Mouse (Mus musculus) kidney, embryonic 14.5 days (tissue): Measurements from ENCODE around the gene Dnajc7. TPM values are rescaled to one million over a fixed set of nuclear protein-coding genes. Genes with fewer than 3 reads are reported as not detected.

ENCODE experiments used
- ATAC-seq: fragments of 200-750 bp; cut with Nextera tagmentation; 2 replicates; pipeline ENCODE4 v1.8.0; 2017; ENCODE audit warnings: moderate number of reproducible peaks, mild to moderate bottlenecking, moderate TSS enrichment, moderate library complexity; ENCODE audit not compliant: low FRiP score, low TSS enrichment
- H3K27ac ChIP-seq: fragments of 300-500 bp; sonication (generic); 2 replicates; pipeline ENCODE4 v1.5.1; 2014; ENCODE audit warnings: low read depth, mild to moderate bottlenecking, low read length, moderate library complexity, mixed read lengths
- H3K27me3 ChIP-seq: fragments of 300-500 bp; sonication (generic); 2 replicates; pipeline ENCODE4 v1.6.1; 2014; ENCODE audit warnings: mild to moderate bottlenecking, low read length; ENCODE audit not compliant: control insufficient read depth, insufficient read depth
- H3K36me3 ChIP-seq: fragments of 300-500 bp; sonication (generic); 2 replicates; pipeline ENCODE4 v1.6.1; 2014; ENCODE audit warnings: low read length, mixed read lengths; ENCODE audit not compliant: control insufficient read depth, insufficient read depth
- H3K4me1 ChIP-seq: fragments of 300-500 bp; sonication (generic); 2 replicates; pipeline ENCODE4 v1.6.1; 2014; ENCODE audit warnings: low read length, mixed read lengths; ENCODE audit not compliant: control insufficient read depth, insufficient read depth
- H3K4me2 ChIP-seq: fragments of 300-500 bp; sonication (generic); replicated peaks from 2 replicates; pipeline ENCODE4 v1.6.1; 2014; ENCODE audit warnings: low read depth, mild to moderate bottlenecking, low read length
- H3K4me3 ChIP-seq: fragments of 300-500 bp; sonication (generic); 2 replicates; pipeline ENCODE4 v1.5.1; 2014; ENCODE audit warnings: mild to moderate bottlenecking, low read length
- H3K9ac ChIP-seq: fragments of 300-500 bp; sonication (generic); 2 replicates; pipeline ENCODE4 v1.6.1; 2014; ENCODE audit warnings: low read depth, mild to moderate bottlenecking, low read length, moderate library complexity
- H3K9me3 ChIP-seq: fragments of 300-500 bp; sonication (generic); 2 replicates; pipeline ENCODE4 v1.6.1; 2016; ENCODE audit warnings: low read length; ENCODE audit not compliant: control insufficient read depth
- WGBS: fragments of 180-500 bp; shearing (Covaris S2); extraction: QIAGEN DNeasy Blood & Tissue Kit; methylation state at CpG from one replicate; pipeline ENCODE4 v1.1.7; 2014; 5-methylcytosine and 5-hydroxymethylcytosine counted together
- polyA plus RNA-seq: library from polyadenylated mRNA; unstranded; fragments of >200 nt; fragmentation: Nextera tagmentation; extraction: Ambion mirVana; gene quantifications from 2 replicates; pipeline ENCODE4 v1.2.1, GENCODE M21; 2014

The Dnajc7 gene
- polyA plus RNA-seq, 1 experiment from 2014 or later, result 86.2 TPM

GRCm38 (mm10) chr11:100609355-100609996, 10.5 kb downstream of the Dnajc7 start:
- H3K9ac ChIP-seq, result no peak overlapping the region
- H3K4me2 ChIP-seq, result no peak overlapping the region
- peak overlapping the region; percentile 42; the same call in 1 of the 2 replicates for H3K27ac ChIP-seq
- WGBS, result 84% methylated on average over 5 of the region's 5 CpGs
- ATAC-seq, result no peak
- peaks cover 17% of the 10 kb centered on the region for H3K36me3 ChIP-seq
- no peak overlapping the region for H3K4me3 ChIP-seq
- H3K4me1 ChIP-seq, result no peaks in the 10 kb centered on the region; the same call in 1 of the 2 replicates
- no peaks in the 10 kb centered on the region for H3K9me3 ChIP-seq
- H3K27me3 ChIP-seq, result no peaks in the 10 kb centered on the region

- H3K36me3 ChIP-seq, result peaks cover 17% of the 10 kb centered on the region
- WGBS, result 78% methylated on average over 4 of the region's 4 CpGs
- ATAC-seq, result no peak
- H3K27ac ChIP-seq, result no peak overlapping the region
- H3K4me3 ChIP-seq, result no peak overlapping the region
- H3K9ac ChIP-seq, result no peak overlapping the region
- no peaks in the 10 kb centered on the region for H3K27me3 ChIP-seq
- H3K4me2 ChIP-seq, result no peak overlapping the region
- no peaks in the 10 kb centered on the region for H3K9me3 ChIP-seq
- no peaks in the 10 kb centered on the region; the same call in 1 of the 2 replicates for H3K4me1 ChIP-seq
Observed at GRCm38 (mm10) chr11:100608796-100609195, 11.2 kb downstream of the Dnajc7 start.

- no peaks in the 10 kb centered on the region; the same call in 1 of the 2 replicates for H3K4me1 ChIP-seq
- H3K27me3 ChIP-seq, result no peaks in the 10 kb centered on the region
- peaks cover 16% of the 10 kb centered on the region for H3K36me3 ChIP-seq
- no peak overlapping the region for H3K27ac ChIP-seq
- H3K4me3 ChIP-seq, result no peak overlapping the region
- 93% methylated on average over 6 of the region's 6 CpGs for WGBS
- H3K9me3 ChIP-seq, result no peaks in the 10 kb centered on the region
- H3K4me2 ChIP-seq, result no peak overlapping the region
- no peak for ATAC-seq
- no peak overlapping the region for H3K9ac ChIP-seq
Observed at GRCm38 (mm10) chr11:100607121-100607520, 12.8 kb downstream of the Dnajc7 start.

GRCm38 (mm10) chr11:100605451-100605850, 14.5 kb downstream of the Dnajc7 start:
- no peak overlapping the region for H3K4me3 ChIP-seq
- H3K9ac ChIP-seq, result no peak overlapping the region
- no peaks in the 10 kb centered on the region for H3K9me3 ChIP-seq
- H3K36me3 ChIP-seq, result peaks cover 22% of the 10 kb centered on the region
- 87% methylated on average over 10 of the region's 10 CpGs for WGBS
- no peak overlapping the region for H3K4me2 ChIP-seq
- no peaks in the 10 kb centered on the region for H3K27me3 ChIP-seq
- H3K27ac ChIP-seq, result no peak overlapping the region
- no peak for ATAC-seq
- H3K4me1 ChIP-seq, result no peaks in the 10 kb centered on the region; the same call in 1 of the 2 replicates

GRCm38 (mm10) chr11:100604321-100605005, 15.5 kb downstream of the Dnajc7 start:
- peak; percentile 24; the same call in 1 of the 2 replicates for ATAC-seq
- WGBS, result 79% methylated on average over 4 of the region's 4 CpGs
- Histone ChIP-seq H3K4me1 (no peaks in the 10 kb centered on the region), H3K9me3 (no peaks in the 10 kb centered on the region), H3K27me3 (no peaks in the 10 kb centered on the region), H3K36me3 (peaks cover 32% of the 10 kb centered on the region), H3K4me2 (no peak overlapping the region), H3K9ac (no peak overlapping the region), H3K4me3 (no peak overlapping the region), H3K27ac (no peak overlapping the region)

GRCm38 (mm10) chr11:100603813-100604212, 16.2 kb downstream of the Dnajc7 start:
- Histone ChIP-seq H3K4me1 (no peaks in the 10 kb centered on the region), H3K27ac (peak overlapping the region; percentile 32; the same call in 1 of the 2 replicates), H3K4me2 (no peak overlapping the region), H3K9ac (no peak overlapping the region), H3K36me3 (peaks cover 39% of the 10 kb centered on the region), H3K4me3 (no peak overlapping the region), H3K27me3 (no peaks in the 10 kb centered on the region), H3K9me3 (no peaks in the 10 kb centered on the region)
- ATAC-seq, result no peak
- 70% methylated on average over 8 of the region's 8 CpGs for WGBS

- no peaks in the 10 kb centered on the region for H3K27me3 ChIP-seq
- 91% methylated on average over 9 of the region's 9 CpGs for WGBS
- H3K9me3 ChIP-seq, result no peaks in the 10 kb centered on the region
- ATAC-seq, result no peak
- H3K36me3 ChIP-seq, result peaks cover 42% of the 10 kb centered on the region
- H3K4me3 ChIP-seq, result no peak overlapping the region
- H3K4me2 ChIP-seq, result no peak overlapping the region
- H3K4me1 ChIP-seq, result no peaks in the 10 kb centered on the region
- no peak overlapping the region for H3K9ac ChIP-seq
- no peak overlapping the region for H3K27ac ChIP-seq
Observed at GRCm38 (mm10) chr11:100603155-100603554, 16.8 kb downstream of the Dnajc7 start.

- Histone ChIP-seq H3K4me1 (no peaks in the 10 kb centered on the region), H3K27ac (no peak overlapping the region), H3K36me3 (peaks cover 58% of the 10 kb centered on the region), H3K4me3 (no peak overlapping the region), H3K9ac (no peak overlapping the region), H3K27me3 (no peaks in the 10 kb centered on the region), H3K4me2 (no peak overlapping the region), H3K9me3 (no peaks in the 10 kb centered on the region)
- WGBS, result over 99% methylated on average over 3 of the region's 3 CpGs
- ATAC-seq, result no peak
Observed at GRCm38 (mm10) chr11:100601372-100601771, 18.6 kb downstream of the Dnajc7 start.

- no peaks in the 10 kb centered on the region for H3K4me1 ChIP-seq
- no peaks in the 10 kb centered on the region for H3K27me3 ChIP-seq
- H3K4me3 ChIP-seq, result no peak overlapping the region
- 52% methylated on average over 4 of the region's 4 CpGs for WGBS
- no peak overlapping the region for H3K27ac ChIP-seq
- H3K9ac ChIP-seq, result no peak overlapping the region
- H3K4me2 ChIP-seq, result no peak overlapping the region
- no peak for ATAC-seq
- peaks cover 85% of the 10 kb centered on the region for H3K36me3 ChIP-seq
- H3K9me3 ChIP-seq, result no peaks in the 10 kb centered on the region
Observed at GRCm38 (mm10) chr11:100598074-100598473, 21.9 kb downstream of the Dnajc7 start.
